Mouse (Mus musculus) embryo, embryonic 9.5 days (tissue): Measurements from ENCODE around the gene Exoc6b.

Source experiments
- DNase-seq: peaks from one replicate; pipeline ENCODE4 v3.0.0-alpha.2; 2017; ENCODE audit errors: extremely low spot score

Exoc6b gene

DNA sequence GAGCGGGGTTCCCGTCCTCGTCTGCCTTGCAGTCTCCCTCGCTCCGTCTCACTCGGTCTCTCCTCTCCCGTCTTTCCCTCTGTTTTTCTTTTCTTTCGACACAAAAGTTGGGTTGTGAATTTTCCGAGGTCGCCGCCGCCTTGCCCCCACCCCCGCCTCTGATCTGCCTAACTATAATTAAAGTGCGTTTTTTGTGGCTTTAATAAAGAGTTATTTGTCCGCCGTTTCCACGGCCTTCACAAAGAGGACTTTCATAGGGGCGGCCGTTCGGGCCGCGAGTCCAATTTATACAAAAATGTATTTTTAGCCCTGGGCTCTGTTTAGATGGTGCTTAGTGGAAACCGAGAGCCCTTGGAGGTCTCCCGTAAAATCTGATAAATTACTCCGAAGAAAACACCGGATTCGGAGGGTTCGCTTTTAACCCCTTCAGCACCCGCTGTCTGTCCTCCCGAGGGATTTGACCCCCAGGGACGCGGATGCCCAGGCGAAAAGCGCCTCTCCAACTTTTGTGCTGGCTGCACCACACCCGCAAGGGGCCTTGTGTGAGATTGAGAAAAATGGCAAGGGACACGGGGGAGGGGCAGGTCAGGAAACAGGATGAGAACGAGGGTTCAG lies 483.5 kb downstream of the Exoc6b start:
- no peak for DNase-seq

DNA sequence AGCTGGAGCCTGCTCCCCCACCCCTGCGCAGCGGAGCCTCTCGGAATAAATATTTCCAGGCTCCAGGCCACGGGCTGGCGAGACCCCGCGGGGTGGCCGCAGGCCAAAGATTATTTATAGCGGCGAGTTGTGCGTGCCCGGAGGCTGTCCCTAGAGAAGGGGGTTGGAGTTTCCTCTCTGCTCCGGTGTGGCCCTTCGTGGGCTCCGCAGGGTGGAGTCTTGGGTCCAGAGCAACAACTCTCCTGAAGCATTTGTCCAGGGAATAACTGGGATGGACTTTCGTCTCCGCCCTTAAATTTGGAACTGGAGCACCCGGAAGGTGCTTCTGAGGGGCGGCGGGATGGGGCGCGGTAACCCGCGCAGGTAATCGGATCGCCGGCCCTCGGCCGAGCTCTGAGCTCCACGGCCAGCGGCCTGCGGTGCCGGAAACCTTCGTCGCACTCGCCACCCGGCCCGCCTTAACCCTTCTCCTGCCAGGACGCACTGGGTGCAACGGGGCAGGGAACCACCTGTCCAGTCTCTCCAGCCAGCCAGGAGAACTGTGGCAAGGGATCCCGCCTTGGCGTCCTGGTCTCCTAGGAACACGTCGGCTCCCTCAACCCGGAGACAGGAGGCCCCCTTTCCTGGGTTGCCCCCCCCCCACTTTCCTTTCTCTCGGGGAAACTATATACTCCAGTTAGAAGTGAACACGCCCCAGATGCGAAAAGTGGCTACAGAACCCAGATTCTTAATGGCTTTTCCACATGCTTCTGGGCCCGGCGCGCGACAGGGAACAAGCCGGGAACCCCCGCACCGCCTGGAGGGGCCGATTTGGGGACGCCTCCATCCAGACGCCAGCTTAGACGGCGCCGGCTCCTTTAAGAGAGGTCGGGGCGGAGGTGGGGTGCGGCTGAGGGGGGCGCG lies 484.3 kb downstream of the Exoc6b start:
- DNase-seq: peak; percentile 50

DNA sequence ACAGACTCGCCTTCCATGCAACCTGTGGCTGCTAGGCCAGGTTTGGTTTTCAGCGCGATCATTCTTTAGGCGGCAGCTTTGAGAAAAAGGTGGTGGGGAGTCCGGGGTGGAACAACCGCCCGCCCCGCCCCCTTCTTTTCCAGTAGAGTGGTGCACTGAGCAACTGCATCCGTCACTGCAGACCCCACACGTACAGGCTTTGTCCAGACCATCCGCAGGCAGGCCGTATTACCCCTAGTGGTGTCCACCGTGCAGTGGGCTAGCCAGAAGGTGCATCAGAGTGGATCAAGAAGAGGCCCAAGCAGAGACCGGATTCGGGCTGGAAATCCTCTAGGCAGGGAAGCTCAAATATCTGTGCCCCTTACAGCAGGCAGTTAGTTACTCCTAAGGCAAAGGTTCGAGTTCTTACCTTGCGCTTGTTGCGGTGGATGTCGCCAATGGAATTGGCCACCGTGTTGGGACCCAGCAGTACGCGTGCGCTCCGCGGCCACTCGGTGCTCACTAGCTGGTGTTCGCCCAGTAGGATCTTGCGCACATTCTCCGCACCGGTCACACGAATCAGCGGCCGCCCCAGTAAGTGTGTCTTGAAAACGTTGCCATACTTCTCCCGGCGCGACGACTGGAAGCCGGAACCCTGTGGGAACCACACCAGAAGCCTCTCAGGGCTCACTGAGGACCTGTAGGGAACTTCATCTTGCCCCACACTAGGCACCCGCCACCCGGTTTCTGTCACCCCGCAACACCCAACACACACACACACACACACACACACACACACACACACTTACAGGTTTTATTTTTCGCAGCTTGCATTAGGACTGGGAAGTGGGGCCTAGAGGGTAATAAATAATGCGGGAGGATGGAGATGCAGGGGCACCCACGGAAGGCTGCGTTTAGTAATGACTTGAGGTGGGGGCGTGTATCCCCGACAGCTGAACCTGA lies 485.2 kb downstream of the Exoc6b start:
- peak; percentile 60 for DNase-seq

DNA sequence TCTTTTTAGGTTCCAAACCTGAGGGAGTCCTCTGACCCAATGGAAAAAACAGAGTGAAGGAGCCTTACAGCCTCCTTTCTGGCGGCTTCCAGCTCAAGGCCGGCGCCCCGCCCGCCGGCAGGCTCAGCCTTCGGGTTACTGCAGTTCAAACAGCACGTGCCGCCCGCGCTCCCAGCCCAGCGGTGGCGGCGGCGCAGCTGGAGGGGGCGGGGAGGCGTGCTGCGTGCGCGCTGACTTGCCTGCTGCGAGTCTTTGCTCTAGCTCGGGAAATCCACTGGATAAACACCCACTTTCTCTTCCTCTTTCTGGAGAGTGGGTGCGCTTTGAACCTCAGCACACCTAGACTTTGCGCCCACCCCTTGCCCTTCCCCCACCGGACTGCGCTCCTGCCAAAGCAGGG lies 485.9 kb downstream of the Exoc6b start:
- peak; percentile 83 for DNase-seq

DNA sequence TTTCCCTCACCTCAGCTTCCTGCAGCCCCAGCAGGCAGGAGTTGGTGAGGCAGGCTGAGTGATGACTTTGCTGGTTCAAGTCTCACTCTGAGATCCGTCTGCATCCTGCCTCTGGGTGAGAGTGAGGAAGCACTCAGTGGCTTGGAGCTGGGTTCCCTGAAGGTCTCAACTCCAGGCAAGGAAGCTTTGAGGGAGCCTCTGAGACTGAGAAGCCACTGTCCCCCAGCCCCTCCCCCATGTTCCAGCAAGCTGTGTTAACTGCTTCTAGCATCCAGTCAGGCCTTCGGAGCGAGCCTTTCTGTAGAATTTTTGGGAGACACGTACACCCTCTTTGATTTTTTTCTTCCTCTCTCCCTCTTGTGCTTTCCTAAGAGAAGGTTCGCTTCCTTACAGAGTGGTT lies 486.5 kb downstream of the Exoc6b start:
- no peak for DNase-seq

DNA sequence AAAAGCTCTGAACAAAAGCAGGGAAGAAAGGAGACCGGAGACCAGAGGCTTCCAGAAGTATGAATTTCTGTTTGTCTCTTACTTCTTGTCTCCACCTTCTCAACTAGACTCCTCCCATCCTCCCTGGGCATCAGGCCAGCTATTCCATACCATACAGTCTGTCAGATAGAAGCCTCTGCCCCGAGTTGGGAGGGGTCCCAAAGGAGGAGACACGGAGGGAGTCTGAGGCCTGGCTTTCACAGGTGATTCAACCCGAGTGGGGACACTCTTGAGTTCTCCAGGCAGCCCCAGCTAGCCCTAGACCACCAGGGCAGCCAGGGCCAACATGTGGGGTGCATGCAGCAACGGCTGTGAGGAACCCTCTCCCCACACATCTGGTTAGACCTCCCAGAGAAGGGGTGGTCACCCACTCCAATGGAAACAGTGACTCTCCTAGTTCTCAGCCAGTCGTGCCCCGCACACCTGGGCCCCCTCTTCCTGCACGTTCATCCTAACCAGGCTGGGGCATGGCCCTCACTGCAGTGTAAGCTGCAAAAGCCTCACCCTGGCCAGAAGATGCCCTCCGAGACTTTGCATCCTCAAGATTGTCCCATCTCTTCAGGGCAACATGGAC lies 487.4 kb downstream of the Exoc6b start:
- DNase-seq: no peak

DNA sequence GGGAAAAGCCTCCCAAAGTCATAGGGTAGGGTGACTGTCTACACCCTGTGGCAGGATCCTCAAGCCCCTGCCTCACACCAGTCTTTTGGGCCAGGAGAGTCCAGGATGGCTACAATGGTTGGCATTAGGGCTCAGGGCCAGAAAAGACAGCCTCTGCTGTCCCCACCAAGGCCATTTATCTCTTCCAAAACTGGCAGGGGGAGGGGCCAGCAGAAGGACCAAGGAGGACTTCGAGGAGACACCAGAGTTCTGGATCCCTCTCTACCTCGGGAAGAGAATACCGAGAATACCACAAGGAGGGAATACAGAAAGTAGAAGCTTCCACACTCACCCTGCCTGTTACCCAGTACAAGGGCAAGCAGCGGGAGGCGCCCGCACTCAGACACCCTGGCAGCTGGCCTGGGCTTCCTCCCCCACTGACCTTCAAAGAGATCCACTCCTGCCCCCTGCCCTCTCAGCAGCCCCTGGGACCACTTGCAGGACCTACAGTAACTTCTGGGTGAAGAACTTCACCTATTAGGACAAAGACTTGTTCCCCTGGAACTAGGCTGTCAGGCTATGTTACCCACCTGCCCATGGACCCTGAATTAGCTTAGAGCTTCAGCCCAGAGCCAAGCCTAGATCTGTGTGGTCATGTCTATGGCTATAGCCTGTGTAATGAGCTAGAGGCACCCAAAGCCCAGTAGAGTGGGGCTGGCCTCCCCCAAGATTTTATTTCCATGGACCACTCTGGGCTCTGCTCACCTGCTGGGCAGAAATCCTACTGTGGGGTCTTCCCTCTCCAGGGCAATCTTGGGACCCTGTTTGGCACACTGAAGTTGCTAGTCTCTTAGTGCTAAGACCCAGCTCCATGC lies 488.1 kb downstream of the Exoc6b start:
- no peak for DNase-seq

DNA sequence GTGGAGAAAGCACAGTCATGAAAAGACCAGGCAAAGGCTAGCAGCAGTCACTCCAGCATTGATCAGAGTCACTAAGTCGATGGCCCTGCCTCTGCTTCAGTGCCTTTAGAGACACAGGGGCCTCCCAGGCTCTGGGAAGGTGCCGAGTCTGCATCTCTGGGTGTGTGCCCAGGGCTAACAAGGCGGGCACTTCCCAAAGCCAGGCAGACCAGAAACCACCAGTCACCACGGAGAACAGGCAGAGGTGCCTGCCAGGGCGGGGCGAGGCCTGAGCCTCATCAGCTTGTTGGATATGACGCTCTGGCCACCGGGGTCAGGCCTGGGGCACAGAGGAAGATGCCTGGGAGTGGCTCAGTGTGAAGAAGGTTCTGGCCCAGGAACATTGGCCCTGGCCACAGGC lies 489.8 kb downstream of the Exoc6b start:
- no peak for DNase-seq

DNA sequence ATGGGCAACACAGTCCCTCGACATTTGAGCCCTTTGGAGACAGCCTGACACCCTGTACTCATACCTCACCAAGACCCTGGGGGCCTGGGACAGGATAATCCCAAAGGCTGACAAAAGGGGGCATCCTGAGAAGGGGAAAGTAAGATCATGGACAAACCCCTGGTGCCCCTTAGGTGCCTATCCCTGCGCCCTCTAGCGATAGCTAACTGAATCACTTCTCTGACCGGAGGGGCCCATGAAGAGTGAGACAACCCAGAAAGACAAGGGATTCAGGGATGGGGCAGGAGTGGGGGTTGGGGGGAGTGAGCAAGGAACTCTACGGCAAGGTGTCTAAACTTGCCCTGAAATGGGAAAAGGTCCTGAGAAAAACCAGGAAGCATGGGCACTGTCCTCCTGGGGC lies 490.4 kb downstream of the Exoc6b start:
- peak; percentile 54 for DNase-seq

DNA sequence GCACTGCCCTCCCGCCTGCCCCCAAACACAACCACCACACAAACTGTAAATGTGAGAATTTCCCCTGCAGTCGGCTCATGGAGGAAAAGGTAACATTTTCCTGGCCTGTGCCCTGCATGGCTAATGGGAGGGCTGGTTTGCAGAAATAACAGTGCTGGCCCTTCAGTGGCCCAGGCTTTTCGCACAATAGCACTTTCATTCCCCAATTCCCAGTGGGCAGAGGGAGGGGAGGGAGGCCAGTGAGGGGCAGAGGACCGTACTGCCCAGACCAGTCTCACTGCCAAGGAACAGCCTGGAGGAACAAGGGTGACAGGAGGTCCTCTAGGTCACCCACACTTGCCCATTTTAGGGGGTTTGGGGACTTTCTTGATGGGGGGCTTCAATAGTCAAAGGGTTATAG lies 491.4 kb downstream of the Exoc6b start:
- DNase-seq: no peak

DNA sequence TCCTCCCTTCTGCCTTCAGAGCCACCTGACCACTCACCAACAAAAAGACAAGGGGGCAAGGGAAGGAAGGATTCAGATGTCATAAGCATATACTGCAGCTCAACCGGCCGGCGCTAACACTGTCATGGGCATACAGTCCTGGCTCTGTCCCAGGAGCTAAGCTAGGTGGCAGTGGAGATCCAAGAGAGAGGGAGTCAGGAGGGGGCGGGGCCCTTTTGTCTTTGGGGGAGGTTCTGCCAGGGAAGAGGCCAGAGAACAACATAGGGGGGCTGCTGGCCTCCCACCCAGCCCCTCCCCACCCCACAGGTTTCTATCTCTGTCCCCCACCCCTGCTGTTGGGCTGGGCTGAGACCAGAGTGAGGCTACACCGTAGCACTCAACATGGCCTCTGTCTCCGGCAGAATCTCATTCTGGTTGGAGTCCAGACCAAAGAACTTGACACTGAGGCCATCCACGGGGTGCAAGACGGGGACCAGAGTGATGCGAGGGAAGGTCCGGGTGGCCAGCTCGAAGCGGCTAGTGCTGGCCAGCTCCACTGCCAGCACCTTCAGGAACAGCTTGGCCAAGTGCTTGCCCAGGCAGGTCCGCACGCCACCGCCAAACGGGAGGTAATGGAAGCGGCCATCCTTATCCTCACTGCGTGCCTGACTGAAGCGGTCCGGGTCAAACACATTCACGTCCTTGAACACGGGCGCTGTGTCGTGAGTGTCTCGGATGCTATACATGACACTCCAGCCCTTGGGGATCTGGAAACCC lies 495.2 kb downstream of the Exoc6b start:
- peak; percentile 47 for DNase-seq

DNA sequence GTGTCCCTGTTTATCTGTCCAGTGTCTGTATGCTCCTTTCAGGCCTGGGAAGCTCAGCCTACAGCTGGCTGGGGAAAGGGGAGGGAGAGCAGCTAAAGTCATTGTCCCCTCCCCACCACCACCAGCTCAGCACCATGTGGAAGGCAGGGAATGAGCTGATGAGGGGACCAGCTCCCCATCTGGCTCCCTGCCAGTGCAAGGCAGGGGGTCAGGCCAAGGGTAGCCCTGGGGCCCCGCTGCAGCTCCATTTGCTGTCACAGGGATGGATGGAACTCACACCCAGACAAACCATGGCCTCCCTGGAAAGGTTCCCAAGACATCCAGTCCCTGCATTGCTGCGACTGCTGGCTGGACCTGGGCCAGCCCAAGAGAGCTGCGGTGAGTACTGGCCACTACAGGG lies 499.3 kb downstream of the Exoc6b start:
- no peak for DNase-seq

DNA sequence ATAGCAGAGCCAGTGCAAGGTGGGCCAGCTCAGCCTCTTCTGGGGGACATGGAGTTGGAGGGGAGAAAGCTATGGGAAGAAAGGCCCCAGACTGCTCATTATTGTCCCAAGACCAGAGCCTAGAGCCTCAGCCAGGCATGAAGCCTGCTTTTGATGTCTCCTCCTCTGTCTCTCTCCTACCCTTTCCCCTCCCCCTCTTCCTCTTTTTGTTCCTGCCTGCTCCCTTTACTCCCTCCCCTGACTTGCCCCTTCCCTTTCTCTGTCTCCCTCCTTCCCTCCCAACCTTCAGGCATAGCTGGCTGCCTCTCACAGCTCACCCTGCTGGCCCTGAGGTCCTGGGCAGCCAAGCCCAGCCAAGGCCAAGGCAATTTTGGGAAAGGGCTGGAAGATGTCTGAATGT lies 499.7 kb downstream of the Exoc6b start:
- DNase-seq: no peak

DNA sequence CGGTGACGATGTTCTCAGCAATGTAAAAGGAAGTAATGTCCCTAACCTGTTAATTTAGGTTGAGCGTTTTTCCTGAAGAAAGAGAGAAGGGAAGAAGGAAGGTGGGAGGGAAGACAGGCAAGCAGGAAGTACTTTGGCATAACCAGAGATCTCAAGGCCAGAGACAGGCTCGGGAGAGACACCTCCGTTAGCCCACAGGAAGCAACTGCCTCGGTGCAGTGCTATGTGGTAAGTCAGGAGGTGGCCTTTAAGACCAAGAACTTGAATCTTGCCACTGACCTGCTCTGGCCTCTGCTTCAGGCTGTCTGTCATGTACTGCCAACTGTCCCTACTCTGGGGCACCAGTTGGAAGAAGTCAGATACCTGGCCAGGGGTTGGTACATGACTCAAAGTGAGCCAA lies 500.4 kb downstream of the Exoc6b start:
- no peak for DNase-seq
